Mouse (Mus musculus) MEL (cell line): ENCODE measurements at regions not wholly inside any gene's neighbourhood (a gene's known extent, or its start where the extent isn't known, plus 50 kb on each side); places are given as distances from the start of the nearest gene placed in this dataset.

Experiments used
- EP300 ChIP-seq, 2 experiments: IDR thresholded peaks; 2 replicates each; pipeline ENCODE4 v1.6.1; 2011; ENCODE audit warnings: improper control_type of control experiment in 2 of 2, low read length in 2 of 2, low read depth in 1 of 2, mild to moderate bottlenecking in 1 of 2
- KAT2A ChIP-seq: conservative IDR thresholded peaks from 2 replicates; pipeline ENCODE4 v1.6.1; 2012; ENCODE audit warnings: low read depth, low read length, improper control_type of control experiment, inconsistent platforms
- MAX ChIP-seq: IDR thresholded peaks from 2 replicates; pipeline ENCODE4 v1.6.1; 2011; ENCODE audit warnings: low read length, improper control_type of control experiment
- POLR2A ChIP-seq, 2 experiments: IDR thresholded peaks; 2 replicates each; pipeline ENCODE4 v1.6.1; 2011 to 2012; ENCODE audit warnings: low read length in 2 of 2, mild to moderate bottlenecking in 2 of 2, control low read depth in 1 of 2, improper control_type of control experiment in 1 of 2, low read depth in 1 of 2, moderate library complexity in 1 of 2; ENCODE audit not compliant: control insufficient read depth in 1 of 2, insufficient read depth in 1 of 2, poor library complexity in 1 of 2
- POLR2AphosphoS2 ChIP-seq: IDR thresholded peaks from 2 replicates; pipeline ENCODE4 v1.6.1; 2011; ENCODE audit warnings: low read length, improper control_type of control experiment
- TAL1 ChIP-seq: IDR thresholded peaks from 2 replicates; pipeline ENCODE4 v1.6.1; 2012; ENCODE audit warnings: mild to moderate bottlenecking, inconsistent platforms, low read length, moderate library complexity, mixed read lengths
- TCF12 ChIP-seq: IDR thresholded peaks from 2 replicates; pipeline ENCODE4 v1.6.1; 2014; ENCODE audit warnings: low read depth, mild to moderate bottlenecking, inconsistent platforms, low read length, improper control_type of control experiment, moderate library complexity
- UBTF ChIP-seq: IDR thresholded peaks from 2 replicates; pipeline ENCODE4 v1.6.1; 2012; ENCODE audit warnings: low read depth, mild to moderate bottlenecking, inconsistent platforms, low read length, improper control_type of control experiment, moderate library complexity, borderline replicate concordance; ENCODE audit not compliant: insufficient read depth
- USF1 ChIP-seq: IDR thresholded peaks from 2 replicates; pipeline ENCODE4 v1.6.1; 2014; ENCODE audit warnings: low read depth, mild to moderate bottlenecking, inconsistent platforms, low read length, improper control_type of control experiment, moderate library complexity
- ZNF384 ChIP-seq: IDR thresholded peaks from 2 replicates; pipeline ENCODE4 v1.6.1; 2012; ENCODE audit warnings: low read depth, mild to moderate bottlenecking, inconsistent platforms, low read length, improper control_type of control experiment

DNA sequence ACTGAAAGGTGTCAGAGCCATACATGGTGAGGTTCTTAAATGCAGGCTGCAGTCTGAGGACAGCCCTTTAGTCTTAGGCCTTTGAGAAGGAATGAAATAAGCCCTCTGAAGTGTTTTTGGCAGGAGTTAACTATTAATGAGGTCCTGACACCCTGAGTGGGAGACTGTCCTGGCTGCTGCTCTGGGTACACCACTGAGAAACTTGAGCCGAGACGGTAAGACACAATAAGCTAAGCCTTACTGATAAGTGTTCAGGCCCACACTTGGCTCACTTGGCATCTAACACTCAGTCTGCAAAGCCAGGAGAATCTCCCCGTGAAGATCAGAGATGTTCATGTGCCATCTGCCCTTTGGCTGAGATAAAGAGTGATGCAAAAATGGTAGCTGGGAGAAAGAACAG is 335.1 kb upstream of the Arglu1 start:
- TF ChIP-seq TCF12 (no peak), POLR2AphosphoS2 (no peak), POLR2A (IDR thresholded peaks at IDR 0.05; ENCODE audit: control insufficient read depth in 1 of 2, insufficient read depth in 1 of 2, low read depth in 1 of 2, low read length in 2 of 2, poor library complexity in 1 of 2) (no peak), MAX (no peak), TAL1 (no peak), KAT2A (no peak), UBTF (no peak), EP300 (IDR thresholded peaks at IDR 0.05; ENCODE audit: low read depth in 1 of 2, low read length in 2 of 2) (no peak), USF1 (no peak), ZNF384 (no peak)
